In the genomic region with DNA sequence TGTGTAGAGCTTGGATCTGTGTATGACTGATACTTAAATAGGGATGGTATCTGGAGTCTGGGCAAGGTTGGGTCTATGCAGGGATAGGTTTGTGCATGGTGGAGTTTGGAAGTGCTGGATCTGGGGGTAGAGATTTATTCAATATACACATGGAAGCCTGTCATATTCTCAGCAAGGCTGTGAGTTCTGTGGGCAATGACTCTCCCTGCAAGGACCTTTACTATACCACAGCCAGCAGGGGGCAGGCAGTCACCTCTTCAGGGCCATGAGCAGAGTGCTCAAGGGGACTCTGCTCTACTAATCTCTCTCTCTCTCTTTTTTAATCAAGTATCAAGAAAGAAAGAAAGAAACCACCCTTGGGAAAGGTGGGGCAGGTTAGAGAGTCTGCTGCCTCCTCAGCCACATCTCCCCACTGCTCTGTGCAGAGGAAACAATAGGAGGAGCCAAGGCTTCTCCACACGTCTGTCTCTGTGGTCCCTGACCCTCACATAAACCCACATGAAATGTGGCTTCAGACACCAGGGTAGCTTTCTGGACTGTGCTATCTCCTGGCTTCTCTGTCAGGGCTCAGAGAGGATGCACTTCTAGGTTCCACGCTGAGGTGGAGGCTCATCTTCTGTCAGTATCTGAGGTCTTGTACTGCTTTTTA, we compare ENCODE assay signal across 7 mouse cellular contexts. TPM values are rescaled to one million over a fixed set of nuclear protein-coding genes. Genes with fewer than 3 reads are reported as not detected.
DNase-seq lines count a peak whose midpoint lies in the region; ATAC-seq and TF ChIP-seq lines count a peak whose summit lies in the region.

No protein-coding gene starts in this region.

- H3K36me3 ChIP-seq in forebrain, embryonic 11.5 days (ENCODE audit: control insufficient read depth, insufficient read depth, low read length) = no peaks in the 10 kb centered on the region
- no peaks in the 10 kb centered on the region for H3K36me3 ChIP-seq in hindbrain, embryonic 14.5 days (replicated peaks; ENCODE audit: control insufficient read depth, insufficient read depth)

- H3K9ac ChIP-seq in forebrain, embryonic 11.5 days (ENCODE audit: low read length) = no peak overlapping the region
- H3K9ac ChIP-seq in hindbrain, embryonic 14.5 days = no peak overlapping the region

- 42% methylated on average over 2 of the region's 2 CpGs for WGBS in forebrain, embryonic 11.5 days
- WGBS in hindbrain, embryonic 14.5 days = 38% methylated on average over 2 of the region's 2 CpGs

- no peak overlapping the region for H3K27ac ChIP-seq in bone marrow macrophage, adult 2 months (ENCODE audit: insufficient read depth, low read depth, low read length)
- no peak overlapping the region for H3K27ac ChIP-seq in forebrain, embryonic 11.5 days (ENCODE audit: low read depth, low read length)
- H3K27ac ChIP-seq in hindbrain, embryonic 14.5 days = no peak overlapping the region

- H3K9me3 ChIP-seq in forebrain, embryonic 11.5 days (ENCODE audit: control insufficient read depth, low read length) = no peaks in the 10 kb centered on the region
- no peaks in the 10 kb centered on the region for H3K9me3 ChIP-seq in hindbrain, embryonic 14.5 days (ENCODE audit: control insufficient read depth, low read length)

- no peak for TF ChIP-seq POLR2A in bone marrow macrophage, adult 2 months (IDR thresholded peaks at IDR 0.05; ENCODE audit: borderline replicate concordance, low read depth, low read length)

- H3K4me3 ChIP-seq in bone marrow macrophage, adult 2 months (ENCODE audit: insufficient read depth, low read length) = no peak overlapping the region
- no peak overlapping the region for H3K4me3 ChIP-seq in forebrain, embryonic 11.5 days (ENCODE audit: low read depth, low read length)
- H3K4me3 ChIP-seq in hindbrain, embryonic 14.5 days (replicated peaks; ENCODE audit: low read length) = no peak overlapping the region

- TF ChIP-seq CTCF in bone marrow macrophage, adult 2 months (IDR thresholded peaks at IDR 0.05; ENCODE audit: low read depth, low read length) = peak; percentile 44

- no peaks in the 10 kb centered on the region for H3K27me3 ChIP-seq in forebrain, embryonic 11.5 days (ENCODE audit: control insufficient read depth, insufficient read depth, low read length)
- H3K27me3 ChIP-seq in hindbrain, embryonic 14.5 days (ENCODE audit: control insufficient read depth, insufficient read depth, low read length) = no peaks in the 10 kb centered on the region

- H3K4me1 ChIP-seq in bone marrow macrophage, adult 2 months (ENCODE audit: control insufficient read depth, insufficient read depth, low read length) = no peaks in the 10 kb centered on the region
- no peaks in the 10 kb centered on the region for H3K4me1 ChIP-seq in forebrain, embryonic 11.5 days (replicated peaks; ENCODE audit: control insufficient read depth, insufficient read depth, low read length)
- H3K4me1 ChIP-seq in hindbrain, embryonic 14.5 days (replicated peaks; ENCODE audit: control insufficient read depth, insufficient read depth, low read length) = no peaks in the 10 kb centered on the region

- no peak overlapping the region for H3K4me2 ChIP-seq in forebrain, embryonic 11.5 days (ENCODE audit: low read depth, low read length, severe bottlenecking)
- H3K4me2 ChIP-seq in hindbrain, embryonic 14.5 days (replicated peaks) = no peak overlapping the region

- ATAC-seq in forebrain, embryonic 11.5 days (replicated peaks; ENCODE audit: low FRiP score) = no peak; the same call in 1 of the 2 replicates
- peak; percentile 86; the same call in 1 of the 2 replicates for ATAC-seq in hindbrain, embryonic 14.5 days (ENCODE audit: low FRiP score)

- DNase-seq in Muller cell, postnatal 12 days (ENCODE audit: inconsistent ontology term) = peak; percentile 42
- peak; percentile 73 for DNase-seq in forebrain, embryonic 11.5 days (ENCODE audit: low spot score)
- peak; percentile 62 for DNase-seq in hindbrain, embryonic 14.5 days (ENCODE audit: low spot score)
- peak; percentile 50 to 59 for DNase-seq in layer of hippocampus, postnatal 36 days
- DNase-seq in lung, postnatal 4 days = peak; percentile 64 to 65
- DNase-seq in right cerebral cortex, postnatal 25 days = peak; percentile 50

RNA-seq across cellular contexts. Expression of gene Slc9a3, which starts 24.4 kb away (rescaled TPM):
- not detected in 2 replicates for polyA plus RNA-seq in bone marrow macrophage, adult 2 months (2012; ENCODE audit: insufficient read depth, insufficient read length, missing spikeins)
- not detected in 2 replicates for polyA plus RNA-seq in forebrain, embryonic 11.5 days (2014; fragmentation: Nextera tagmentation; extraction: Ambion mirVana)
- 0.46 TPM in 1 of 2 replicates, not detected in the other for polyA plus RNA-seq in hindbrain, embryonic 14.5 days (2014; fragmentation: Nextera tagmentation; extraction: Ambion mirVana)
- total RNA-seq in layer of hippocampus, postnatal 36 days (2021) = 1 to 10 TPM; 1.1 to 1.3 TPM

RNA-seq across cellular contexts. Expression of gene Cep72, which starts 34.7 kb away (rescaled TPM):
- 5.6 and 9.4 TPM in 2 replicates for polyA plus RNA-seq in bone marrow macrophage, adult 2 months (2012; ENCODE audit: insufficient read depth, insufficient read length, missing spikeins)
- 24.6 and 26.1 TPM in 2 replicates for polyA plus RNA-seq in forebrain, embryonic 11.5 days (2014; fragmentation: Nextera tagmentation; extraction: Ambion mirVana)
- polyA plus RNA-seq in hindbrain, embryonic 14.5 days (2014; fragmentation: Nextera tagmentation; extraction: Ambion mirVana) = 7.5 and 9.3 TPM in 2 replicates
- total RNA-seq in layer of hippocampus, postnatal 36 days (2021) = 1 to 10 TPM; 1.3 to 1.8 TPM
